Mouse (Mus musculus): ENCODE data around the gene Gm9844. TPM values are rescaled to one million over a fixed set of nuclear protein-coding genes. Genes with fewer than 3 reads are reported as not detected.
A peak's percentile ranks its signal among the peaks of the same experiment; 100 is the strongest.

The Gm9844 gene
- total RNA-seq, 1 experiment from 2014 or later, result 5.2 TPM

DNA sequence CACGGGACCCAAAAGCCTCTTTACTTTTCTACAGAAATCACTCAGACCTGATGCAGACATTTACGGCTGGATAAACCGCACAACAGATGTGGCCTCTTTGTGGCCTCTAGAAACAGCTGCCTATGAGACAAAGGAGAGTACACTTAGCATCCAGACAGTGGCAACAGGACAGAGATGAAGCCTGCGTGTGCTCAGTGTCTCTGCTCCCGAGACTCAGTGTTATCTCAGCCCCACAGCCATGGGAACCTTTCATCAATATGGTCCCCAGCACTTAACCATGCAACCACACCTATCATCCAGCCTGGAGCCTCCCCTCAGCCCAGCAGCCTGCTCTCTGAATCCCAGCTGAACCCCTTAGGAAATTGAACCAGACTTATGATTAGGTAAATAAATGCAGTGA lies 2.8 kb upstream of the Gm9844 start:
- no peak for ATAC-seq (ENCODE audit: extremely low read depth, insufficient number of reproducible peaks, low FRiP score, poor library complexity, severe bottlenecking)

DNA sequence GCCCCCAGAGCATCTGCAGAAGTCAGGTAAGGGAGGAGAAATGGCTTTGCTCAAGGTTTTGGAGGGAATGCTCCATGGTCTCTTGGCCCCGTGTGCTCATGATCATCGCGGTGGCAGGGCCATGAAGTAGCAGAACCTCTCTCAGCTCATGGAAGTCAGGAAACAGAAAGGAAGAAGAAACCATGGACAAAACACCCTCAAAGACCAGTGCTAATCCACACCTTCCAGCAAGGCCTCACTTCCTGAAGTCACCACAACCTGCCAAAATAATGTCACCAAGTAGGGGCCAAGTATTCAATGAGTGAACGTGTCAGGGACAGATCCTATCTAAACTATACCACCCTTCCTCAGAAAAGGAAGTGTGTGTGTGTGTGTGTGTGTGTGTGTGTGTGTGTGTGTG lies 840 bp downstream of the Gm9844 start:
- no peak for ATAC-seq (ENCODE audit: extremely low read depth, insufficient number of reproducible peaks, low FRiP score, poor library complexity, severe bottlenecking)

DNA sequence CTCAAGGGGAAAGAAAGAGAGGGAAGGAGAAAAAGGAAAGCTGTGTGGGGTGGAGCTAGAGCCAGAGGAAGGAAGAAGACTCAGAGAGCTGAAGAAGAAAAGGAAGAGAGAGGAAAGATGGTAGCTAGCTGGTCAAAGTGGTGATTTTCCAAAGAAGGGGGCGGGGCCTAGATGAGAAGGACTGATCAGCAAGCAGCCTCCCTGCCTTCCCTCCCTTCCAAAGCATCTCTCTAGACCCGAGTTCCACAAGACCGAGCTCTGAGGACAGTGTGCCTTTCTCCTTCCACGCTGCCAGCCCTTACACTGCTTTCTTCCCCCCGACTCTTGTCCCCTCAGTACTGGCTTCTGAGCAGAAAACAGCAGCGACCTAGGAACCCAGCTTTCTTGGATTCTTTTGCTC lies 2.1 kb downstream of the Gm9844 start:
- ATAC-seq (ENCODE audit: extremely low read depth, insufficient number of reproducible peaks, low FRiP score, poor library complexity, severe bottlenecking), result no peak

DNA sequence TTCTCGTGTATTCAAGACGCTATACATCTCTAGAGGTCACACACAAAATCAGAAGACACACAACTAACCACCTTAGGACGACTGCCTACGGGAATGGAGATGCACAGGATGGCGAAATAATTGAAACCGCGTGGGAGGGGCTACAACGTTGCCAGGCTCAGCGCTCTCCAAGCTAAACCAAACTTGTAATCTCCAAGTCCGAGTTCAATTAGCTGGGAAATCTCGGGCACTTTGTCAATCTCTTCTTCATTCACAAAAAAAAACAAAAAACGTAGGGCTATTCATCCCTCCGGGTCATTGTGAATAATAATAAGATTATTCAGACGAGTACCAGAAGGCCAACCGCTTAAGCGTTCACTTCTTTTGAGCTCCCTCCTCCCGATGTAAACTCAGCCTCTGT lies 7.1 kb downstream of the Gm9844 start:
- ATAC-seq (ENCODE audit: extremely low read depth, insufficient number of reproducible peaks, low FRiP score, poor library complexity, severe bottlenecking), result no peak

DNA sequence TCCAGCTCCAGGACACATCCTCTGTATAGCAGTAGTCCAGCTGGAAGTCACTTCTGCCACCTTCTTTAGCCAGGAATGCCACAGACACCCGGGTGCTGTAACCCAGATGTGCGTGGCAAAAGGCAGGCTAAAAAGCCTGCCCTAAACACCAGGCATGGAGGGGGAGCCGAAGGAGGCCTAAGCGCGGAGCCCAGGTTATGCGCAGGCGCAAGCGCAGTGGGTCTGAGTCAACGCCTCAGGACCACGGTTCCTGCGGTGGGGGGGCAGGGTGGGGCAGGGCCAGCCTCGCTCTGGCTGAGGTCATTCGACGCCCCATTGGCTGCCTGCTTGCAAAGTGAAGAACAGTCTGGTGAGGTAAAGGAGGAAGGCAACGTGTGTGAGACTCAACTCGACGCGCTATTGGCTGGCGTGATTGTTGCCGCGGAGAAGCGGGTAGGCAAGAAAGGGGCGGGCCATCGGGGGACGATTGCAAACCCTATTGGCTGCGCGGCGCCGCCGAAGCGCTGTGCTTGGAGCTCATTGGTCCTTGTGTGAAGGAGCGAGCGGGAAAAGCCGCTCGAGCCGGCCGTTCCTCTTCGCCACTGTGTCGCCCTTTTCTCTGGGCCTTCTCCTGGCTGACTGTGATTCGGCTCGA lies 7.6 kb downstream of the Gm9844 start, which contains the start of the genes Lypd4 and Dmrtc2:
Lypd4 (minus strand) TSS at position 410 of the 634 bp plus-strand sequence.
Dmrtc2 (plus strand) TSS at position 526 of the 634 bp plus-strand sequence.
- no peak for ATAC-seq (ENCODE audit: extremely low read depth, insufficient number of reproducible peaks, low FRiP score, poor library complexity, severe bottlenecking)

DNA sequence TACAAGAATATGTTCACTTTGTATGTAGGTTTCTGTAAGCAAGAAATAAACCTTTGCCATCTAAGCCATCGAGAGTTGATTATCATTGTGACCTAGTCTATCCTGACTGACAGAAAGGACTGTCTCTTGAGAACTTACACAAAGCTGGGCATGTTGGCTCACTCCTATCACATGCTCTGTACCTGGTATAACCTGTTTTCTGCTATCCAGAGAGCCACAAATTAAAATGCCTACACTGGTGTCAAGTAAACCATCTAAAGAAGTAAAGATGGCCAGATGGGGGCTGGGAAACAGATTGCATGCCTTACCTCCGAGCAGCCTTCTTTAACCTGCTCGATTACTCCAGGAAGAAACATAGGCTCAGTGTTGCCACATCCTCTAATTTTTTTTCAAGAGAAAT lies 15.6 kb downstream of the Gm9844 start:
- ATAC-seq (ENCODE audit: extremely low read depth, insufficient number of reproducible peaks, low FRiP score, poor library complexity, severe bottlenecking), result no peak

DNA sequence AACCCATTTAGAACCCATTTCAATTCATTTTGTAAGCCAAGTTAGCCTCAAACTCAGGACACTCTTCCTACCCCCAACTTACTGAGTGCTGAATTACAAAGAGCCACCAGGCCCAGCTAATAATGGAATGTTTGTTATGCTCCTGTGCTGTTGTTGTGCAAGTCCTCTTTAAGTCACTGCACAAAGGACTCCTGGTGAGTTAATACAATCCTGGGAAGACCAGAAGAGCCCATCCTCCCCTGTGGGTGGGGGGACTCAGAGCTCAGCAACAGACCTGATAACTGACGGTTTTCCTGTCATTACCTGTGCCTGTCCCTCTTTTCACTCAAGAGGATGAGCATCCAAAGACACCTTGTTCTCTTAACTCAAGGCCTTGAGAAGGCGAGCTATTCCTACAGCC lies 17.6 kb downstream of the Gm9844 start:
- ATAC-seq (ENCODE audit: extremely low read depth, insufficient number of reproducible peaks, low FRiP score, poor library complexity, severe bottlenecking), result no peak

DNA sequence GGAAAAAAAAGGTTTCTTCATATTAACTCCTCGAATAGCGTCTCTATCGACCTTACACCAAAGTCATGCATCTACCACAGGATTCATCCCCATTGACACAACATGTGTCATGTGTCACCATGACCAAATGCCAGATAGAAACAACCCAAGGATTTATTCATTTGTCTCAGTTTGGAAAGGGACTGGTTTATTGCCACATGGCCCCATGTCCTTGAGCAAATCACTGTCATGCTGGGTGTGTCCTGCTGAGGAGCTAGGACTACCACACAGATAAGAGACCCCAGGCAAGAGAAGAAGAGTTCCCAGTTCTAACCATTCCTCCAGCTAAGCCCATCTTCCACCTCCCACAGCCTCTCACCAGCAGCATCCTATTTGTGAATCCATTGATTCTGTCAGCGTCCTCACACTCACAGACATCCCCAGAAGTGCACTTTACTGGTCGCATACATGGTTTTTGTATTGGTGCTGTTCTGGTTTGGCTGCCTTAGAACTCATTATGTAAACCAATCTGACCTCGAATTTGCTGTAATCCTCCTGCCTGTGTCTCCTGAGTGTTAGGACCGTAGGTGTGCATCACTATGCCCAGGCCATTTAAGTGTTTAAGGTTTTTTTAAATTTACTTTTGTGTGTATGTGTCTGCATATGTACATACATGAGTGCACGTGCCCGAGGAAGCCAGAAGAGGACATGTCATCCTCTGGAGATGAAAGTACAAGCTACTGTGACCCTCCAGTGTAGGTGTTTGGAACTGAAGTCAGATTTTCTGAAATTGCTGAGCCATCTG lies 20.6 kb downstream of the Gm9844 start:
- ATAC-seq (ENCODE audit: extremely low read depth, insufficient number of reproducible peaks, low FRiP score, poor library complexity, severe bottlenecking), result no peak

DNA sequence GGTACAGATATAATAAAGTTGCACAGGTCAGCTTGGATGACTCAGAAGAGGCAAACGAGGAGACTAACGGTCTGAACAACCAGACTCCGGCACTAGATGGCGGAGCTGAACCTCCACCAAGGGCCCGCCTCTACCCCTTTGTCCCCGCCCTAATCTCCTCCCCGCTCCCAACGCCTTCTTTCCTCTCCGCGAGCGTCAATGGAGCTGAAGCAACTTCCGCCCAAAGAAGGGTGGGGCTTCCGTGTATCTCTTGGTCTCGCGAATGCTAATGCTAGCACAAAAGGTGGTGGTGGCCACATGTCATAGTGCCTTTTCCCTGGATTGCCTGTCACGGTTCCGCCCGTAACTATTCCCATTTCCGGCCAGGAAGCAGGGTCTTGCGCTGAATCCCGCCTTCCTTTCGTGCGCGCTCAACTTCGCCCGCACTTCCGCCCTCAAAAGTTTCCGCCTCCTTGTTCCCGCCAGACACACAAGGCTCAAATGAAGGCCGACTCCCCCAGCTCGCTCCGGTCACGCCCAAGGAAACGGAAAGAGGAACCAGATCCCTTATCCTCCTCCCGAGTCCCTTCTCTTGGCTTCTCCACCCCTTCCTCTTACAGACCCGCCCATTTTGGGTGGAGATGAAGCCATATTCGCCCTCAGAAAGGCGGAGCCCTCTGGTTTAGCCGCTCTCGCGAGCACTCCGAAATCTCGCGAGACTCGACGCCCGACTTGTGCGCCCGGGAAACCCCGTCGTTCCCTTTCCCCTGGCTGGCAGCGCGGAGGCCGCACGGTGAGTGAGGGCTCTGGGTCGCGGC lies 22.1 kb downstream of the Gm9844 start, which contains the start of gene Rps19:
Rps19 (plus strand) TSS at position 476 of the 797 bp plus-strand sequence.
- peak; percentile 93 for ATAC-seq (ENCODE audit: extremely low read depth, insufficient number of reproducible peaks, low FRiP score, poor library complexity, severe bottlenecking)

DNA sequence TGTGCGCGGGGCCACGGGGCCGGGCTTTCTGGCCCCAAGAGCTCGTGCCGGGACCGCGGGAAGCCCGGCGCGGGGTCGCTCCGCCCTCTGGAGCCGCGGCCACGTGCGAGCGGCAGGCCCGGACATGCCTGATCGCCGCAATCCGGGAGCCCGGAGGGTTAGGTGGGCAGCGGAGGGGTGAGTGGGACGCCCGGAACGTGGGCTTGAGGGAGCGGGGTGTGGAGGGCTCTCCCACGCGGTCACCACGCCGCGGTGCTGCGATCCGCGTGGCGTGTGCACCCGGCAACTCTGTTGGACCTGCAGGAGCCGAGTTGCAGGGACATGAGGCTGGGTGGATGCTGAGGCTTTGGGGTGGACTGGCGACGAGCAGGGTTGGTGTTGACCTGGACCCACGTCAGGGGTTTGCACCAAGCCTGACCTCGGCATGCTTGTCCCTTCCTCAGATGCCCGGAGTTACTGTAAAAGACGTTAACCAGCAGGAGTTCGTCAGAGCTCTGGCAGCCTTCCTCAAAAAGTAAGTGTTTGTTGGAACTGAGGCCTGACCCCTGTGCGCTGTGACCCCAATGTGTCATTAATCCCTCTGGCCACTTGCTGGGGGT lies 22.8 kb downstream of the Gm9844 start:
- no peak for ATAC-seq (ENCODE audit: extremely low read depth, insufficient number of reproducible peaks, low FRiP score, poor library complexity, severe bottlenecking)

DNA sequence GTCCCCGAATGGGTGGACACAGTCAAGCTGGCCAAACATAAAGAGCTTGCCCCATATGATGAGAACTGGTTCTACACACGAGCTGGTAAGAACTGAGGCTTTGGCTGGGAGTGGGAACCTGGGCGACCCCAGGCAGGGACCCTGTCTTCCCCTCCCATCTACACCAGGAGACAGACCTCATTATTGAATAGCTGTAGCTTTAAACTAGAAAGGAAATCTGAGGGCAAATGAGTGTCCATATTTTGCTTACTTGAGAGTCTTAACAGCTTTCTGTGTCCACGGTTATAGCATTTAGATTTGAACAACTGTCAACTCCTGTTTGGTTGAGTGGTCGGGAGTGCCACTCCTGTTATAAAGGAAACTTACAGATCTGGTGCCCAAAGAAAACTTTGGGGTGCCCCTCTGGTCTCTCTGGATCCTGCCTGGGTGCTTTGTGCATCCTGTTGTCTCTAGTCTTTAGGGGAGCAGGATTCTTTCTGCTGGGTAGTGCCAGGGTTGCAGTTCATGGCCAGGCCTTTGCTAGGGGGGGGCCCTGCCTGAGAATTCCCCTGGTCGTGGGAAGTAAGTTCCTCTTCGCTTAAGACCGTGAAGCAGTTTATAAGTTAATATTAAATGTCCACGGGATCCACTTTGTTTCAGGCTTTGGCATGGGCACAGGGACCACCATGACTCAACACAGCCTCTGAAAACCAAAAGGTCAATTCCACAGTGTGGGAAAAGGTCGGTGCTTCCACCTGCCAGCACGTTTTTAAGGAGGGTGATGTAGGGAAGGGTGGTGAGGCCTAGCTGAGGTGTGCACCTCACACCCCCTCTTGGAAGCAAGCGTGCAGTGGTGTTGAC lies 23.7 kb downstream of the Gm9844 start:
- ATAC-seq (ENCODE audit: extremely low read depth, insufficient number of reproducible peaks, low FRiP score, poor library complexity, severe bottlenecking), result no peak

DNA sequence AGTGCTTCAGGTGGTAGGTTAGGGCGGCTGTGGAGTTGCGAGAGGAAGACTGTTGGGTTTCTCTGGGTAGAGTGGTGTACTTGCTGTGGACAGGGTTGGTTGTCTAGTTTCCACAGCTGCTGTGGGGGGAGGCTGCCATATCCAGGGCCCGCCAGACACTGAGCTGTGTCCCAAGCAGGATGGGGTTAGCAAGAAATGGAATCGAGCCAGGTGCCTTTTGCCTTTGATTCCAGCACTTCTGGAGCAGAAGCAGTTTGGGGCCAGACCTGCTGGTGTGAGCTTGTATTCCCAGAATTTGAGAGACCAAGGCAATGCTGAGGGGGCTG lies 24.3 kb downstream of the Gm9844 start:
- no peak for ATAC-seq (ENCODE audit: extremely low read depth, insufficient number of reproducible peaks, low FRiP score, poor library complexity, severe bottlenecking)

DNA sequence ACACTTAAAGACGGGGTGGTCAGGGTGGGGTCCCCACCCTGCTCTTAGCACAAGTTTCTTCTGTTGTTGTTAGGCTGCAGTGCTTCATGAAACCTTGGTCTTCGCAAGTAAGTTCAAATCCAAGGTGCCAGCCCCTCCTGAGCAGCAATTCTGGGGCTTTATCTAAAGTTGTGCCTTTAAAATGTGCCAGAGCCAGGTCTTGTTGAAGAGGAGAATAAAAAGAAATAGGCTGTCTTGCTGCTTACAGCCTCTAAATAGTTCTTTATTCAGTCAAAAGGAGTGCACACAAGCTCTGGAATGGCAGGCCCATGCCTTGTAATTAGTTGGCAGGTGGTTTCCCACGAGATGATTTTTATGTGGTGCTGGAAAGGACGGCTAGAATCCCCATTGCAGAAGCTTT lies 25.1 kb downstream of the Gm9844 start:
- no peak for ATAC-seq (ENCODE audit: extremely low read depth, insufficient number of reproducible peaks, low FRiP score, poor library complexity, severe bottlenecking)

DNA sequence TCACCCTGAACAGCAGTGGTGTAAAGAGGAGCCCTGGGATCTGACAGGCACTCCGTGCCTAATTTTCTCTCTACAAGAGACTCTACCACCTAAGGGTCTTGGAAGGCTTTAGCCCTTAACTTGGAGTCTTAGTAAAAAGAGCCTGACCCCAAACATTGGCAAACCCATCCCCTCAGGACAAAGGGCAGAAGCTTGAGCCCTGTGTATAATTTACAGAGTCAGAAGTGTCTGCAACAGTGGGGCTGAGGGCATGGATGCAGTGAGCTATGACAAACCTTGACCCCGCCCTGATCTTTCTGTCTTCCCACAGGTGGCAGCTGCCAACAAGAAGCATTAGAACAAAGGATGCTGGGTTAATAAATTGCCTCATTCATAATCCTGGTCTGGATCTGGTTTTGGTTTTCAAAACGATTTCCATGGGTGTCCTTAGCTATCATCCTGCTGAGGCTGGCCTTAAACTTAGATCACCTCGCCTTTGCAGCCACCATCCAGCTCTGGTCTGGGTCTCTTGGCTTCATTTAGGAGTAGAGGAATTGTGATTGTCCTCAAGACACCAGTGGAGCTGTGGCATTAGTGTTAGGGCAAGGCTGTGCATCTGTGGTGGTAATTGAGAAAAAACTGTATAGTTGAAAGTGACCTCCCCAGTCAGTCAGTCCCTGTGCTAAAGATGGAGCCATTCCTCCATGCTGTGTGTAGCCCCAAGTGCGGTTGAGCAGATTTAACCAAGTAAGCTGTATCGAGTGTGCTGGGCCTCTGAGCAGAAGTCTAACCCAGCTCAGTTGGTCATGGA lies 27.6 kb downstream of the Gm9844 start:
- ATAC-seq (ENCODE audit: extremely low read depth, insufficient number of reproducible peaks, low FRiP score, poor library complexity, severe bottlenecking), result no peak

DNA sequence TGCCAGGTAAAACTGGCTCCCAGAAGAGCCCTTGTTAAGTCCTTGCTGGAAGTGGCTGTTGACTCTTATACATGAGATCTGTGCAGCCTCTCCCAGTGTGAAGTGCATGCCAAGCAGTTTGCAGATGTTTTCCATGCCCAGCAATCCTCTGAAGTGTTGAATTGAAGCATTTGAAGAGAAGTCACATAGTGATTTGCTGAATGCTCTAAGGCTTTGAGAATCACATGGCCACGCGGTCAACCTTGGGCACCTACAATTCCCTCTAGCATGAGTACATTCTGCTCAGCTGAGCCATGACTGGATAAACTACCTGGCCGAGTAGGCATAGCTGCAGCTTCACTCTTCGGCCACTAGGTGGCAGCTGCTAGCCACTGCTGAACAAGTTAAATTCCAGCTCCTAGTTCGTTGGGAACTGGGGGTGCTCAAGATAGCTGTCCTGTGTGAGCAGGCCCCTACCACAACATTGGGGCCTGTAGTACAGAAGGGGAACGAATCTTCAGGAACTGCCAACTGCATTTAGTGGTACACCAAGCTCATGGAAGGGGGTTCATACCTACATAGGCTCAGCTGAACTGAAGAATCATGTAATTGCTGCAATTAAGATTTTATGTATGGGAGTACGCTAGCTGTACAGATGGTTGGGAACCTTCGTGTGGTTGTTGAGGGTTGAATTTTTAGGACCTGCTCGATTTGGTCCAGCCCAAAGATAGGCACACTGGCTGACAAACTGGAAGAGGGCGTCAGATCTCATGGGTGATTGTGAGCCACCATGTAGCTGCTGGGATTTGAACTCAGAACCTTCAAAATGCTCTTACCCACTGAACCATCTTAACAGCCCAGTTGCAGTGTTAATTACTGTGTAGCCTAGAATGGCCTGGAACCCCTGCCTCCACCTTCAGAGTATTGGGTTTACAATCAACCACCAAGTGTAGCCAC lies 28.5 kb downstream of the Gm9844 start:
- peak; percentile 88 for ATAC-seq (ENCODE audit: extremely low read depth, insufficient number of reproducible peaks, low FRiP score, poor library complexity, severe bottlenecking)

DNA sequence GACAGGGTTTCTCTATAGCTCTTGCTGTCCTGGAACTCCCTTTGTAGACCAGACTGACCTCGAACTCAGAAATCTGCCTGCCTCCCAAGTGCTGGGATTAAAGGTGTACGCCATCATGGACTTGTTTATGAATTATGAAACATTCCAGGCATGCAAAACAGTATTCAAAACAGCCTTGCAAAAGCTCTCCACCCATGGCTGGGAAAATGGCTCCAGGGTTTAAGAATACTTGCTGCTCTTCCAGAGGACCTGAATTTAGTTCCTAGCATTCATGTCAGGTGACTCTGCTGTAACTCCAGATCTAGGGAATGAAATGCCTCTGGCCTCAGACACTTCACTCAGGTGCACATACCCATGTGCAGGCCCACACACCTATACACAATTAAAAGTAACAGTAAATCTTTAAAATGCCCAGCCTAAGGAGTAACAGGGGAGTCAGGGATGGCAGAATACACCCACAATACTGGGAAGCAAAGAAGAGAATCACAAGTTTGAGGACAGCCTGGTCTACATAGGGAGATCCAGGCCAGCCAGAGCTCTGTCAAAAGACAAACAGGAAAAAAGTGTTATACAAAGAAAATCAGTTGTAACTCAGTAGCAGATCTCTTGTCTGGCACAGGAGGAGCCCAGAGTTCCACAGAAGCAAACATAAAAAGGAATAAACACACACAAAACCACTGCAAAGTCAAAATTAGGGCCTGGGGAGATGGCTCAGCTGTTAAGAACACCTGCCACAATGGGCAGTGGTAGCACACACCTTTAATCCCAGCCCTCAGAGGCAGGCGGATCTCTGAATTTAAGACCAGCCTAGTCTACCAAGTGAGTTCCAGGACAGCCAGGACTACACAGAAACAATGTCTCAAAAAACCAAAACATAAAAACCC lies 29.5 kb downstream of the Gm9844 start:
- ATAC-seq (ENCODE audit: extremely low read depth, insufficient number of reproducible peaks, low FRiP score, poor library complexity, severe bottlenecking), result no peak

Measured in neutrophil, adult 5-6 weeks (primary cell).